Mouse (Mus musculus) neural tube, embryonic 15.5 days (tissue): ENCODE data around the gene Cdk5rap3. TPM values are rescaled to one million over a fixed set of nuclear protein-coding genes. Genes with fewer than 3 reads are reported as not detected.

Experiments used
- ATAC-seq: fragments of 200-750 bp; cut with Nextera tagmentation; 2 replicates; pipeline ENCODE4 v1.8.0; 2017; ENCODE audit warnings: mild to moderate bottlenecking, moderate TSS enrichment, moderate library complexity; ENCODE audit not compliant: low FRiP score
- H3K27ac ChIP-seq: fragments of 300-500 bp; sonication (generic); replicated peaks from 2 replicates; pipeline ENCODE4 v1.5.1; 2015; ENCODE audit warnings: mild to moderate bottlenecking, inconsistent platforms
- H3K27me3 ChIP-seq: fragments of 300-500 bp; sonication (generic); replicated peaks from 2 replicates; pipeline ENCODE4 v1.6.1; 2015; ENCODE audit warnings: inconsistent platforms
- H3K36me3 ChIP-seq: fragments of 300-500 bp; sonication (generic); 2 replicates; pipeline ENCODE4 v1.6.1; 2015; ENCODE audit warnings: inconsistent platforms
- H3K4me1 ChIP-seq: fragments of 300-500 bp; sonication (generic); 2 replicates; pipeline ENCODE4 v1.6.1; 2015; ENCODE audit warnings: inconsistent platforms
- H3K4me2 ChIP-seq: fragments of 300-500 bp; sonication (generic); 2 replicates; pipeline ENCODE4 v1.6.1; 2015; ENCODE audit warnings: inconsistent platforms, mild to moderate bottlenecking, moderate library complexity
- H3K4me3 ChIP-seq: fragments of 300-500 bp; sonication (generic); replicated peaks from 2 replicates; pipeline ENCODE4 v1.5.1; 2015; ENCODE audit warnings: mild to moderate bottlenecking, inconsistent platforms
- H3K9ac ChIP-seq: fragments of 300-500 bp; sonication (generic); replicated peaks from 2 replicates; pipeline ENCODE4 v1.6.1; 2015; ENCODE audit warnings: mild to moderate bottlenecking, inconsistent platforms
- H3K9me3 ChIP-seq: fragments of 300-500 bp; sonication (generic); replicated peaks from 2 replicates; pipeline ENCODE4 v1.6.1; 2016; ENCODE audit warnings: inconsistent platforms
- WGBS: fragments of 180-500 bp; shearing (Covaris S2); methylation state at CpG from one replicate; pipeline ENCODE4 v1.1.7; 2015; ENCODE audit warnings: mixed read lengths; 5-methylcytosine and 5-hydroxymethylcytosine counted together
- polyA plus RNA-seq: library from polyadenylated mRNA; unstranded; fragments of >200 nt; fragmentation: Nextera tagmentation; extraction: Ambion mirVana; gene quantifications from 2 replicates; pipeline ENCODE4 v1.2.1, GENCODE M21; 2015

Cdk5rap3 gene
- polyA plus RNA-seq = 82.4 and 85.7 TPM in 2 replicates

DNA sequence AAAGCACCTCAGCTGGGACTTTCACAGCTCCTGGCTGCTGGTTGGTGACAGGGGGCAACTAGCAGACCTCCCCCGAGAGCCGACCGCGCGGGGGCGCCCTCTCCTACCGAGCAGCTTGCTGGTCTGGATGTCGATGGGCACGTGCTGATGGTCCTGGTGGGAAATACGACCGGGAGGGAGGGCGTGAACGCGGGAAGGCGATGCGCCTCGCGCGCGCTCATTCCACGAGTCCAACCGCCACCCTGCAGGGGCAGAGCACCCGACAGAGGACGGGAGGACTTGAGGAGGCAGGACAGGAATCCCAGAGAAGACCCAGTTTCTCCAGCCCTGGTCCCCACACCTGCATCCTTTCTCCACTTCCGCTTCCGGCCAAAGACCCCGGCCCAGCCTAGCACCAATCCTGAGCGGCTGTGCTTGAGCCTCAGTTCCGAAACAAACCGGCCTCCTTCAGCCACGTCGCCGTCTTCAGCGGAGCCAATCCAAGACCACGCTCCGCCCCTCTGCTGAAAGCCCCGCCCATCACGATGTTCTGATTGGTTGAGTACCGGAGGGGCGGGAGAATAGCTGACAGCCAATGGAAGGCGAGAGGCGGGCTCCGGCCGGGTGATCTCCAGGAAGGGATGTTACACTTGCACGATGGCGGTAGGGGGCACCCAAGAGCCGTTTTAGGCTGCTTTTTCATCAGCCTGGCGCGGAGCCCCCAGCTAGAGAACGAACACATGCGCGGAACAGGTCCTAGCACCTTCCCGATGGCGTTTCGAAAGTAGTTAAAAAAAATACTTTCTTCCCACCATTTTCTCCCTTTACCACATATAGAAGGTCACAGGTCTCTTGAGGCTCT, at the start of gene Cdk5rap3:
Gene Cdk5rap3 (minus strand): TSS at position 453 of the 841 bp plus-strand sequence.
- under 1% methylated on average over 55 of the region's 55 CpGs for WGBS
- Histone ChIP-seq H3K9me3 (no peaks in the 10 kb centered on the region), H3K4me3 (peak within 1 kb of the TSS; percentile 83), H3K4me2 (peak within 1 kb of the TSS; percentile 98), H3K4me1 (peaks cover 19% of the 10 kb centered on the region), H3K36me3 (peaks cover 6% of the 10 kb centered on the region), H3K27me3 (no peaks in the 10 kb centered on the region), H3K9ac (peak within 1 kb of the TSS; percentile 79), H3K27ac (peak within 1 kb of the TSS; percentile 85)
- peak; percentile 97 for ATAC-seq

DNA sequence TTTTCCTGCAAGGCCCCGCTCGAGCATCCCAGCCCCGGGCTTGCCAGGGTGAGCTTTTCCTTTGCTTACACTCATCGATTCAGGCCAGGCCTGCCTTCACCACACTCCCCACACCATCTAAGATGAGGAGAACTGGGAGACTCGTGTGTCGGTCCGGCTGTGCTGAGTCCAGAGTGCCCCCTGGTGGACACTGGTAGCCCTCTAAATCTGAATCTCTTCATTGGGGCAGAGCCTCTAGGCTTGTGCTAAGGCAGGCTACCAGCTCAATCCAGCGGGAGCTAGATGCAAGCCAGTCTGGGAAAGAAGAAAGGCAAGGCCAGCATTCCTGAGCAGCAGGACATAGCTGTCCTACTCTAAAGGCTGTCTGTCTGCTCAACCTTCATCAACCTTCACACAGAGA, 47.3 kb upstream of the Cdk5rap3 start:
- H3K27ac ChIP-seq = no peak overlapping the region
- no peak overlapping the region for H3K9ac ChIP-seq
- ATAC-seq = peak; percentile 66; the same call in 1 of the 2 replicates
- no peaks in the 10 kb centered on the region for H3K9me3 ChIP-seq
- no peaks in the 10 kb centered on the region for H3K27me3 ChIP-seq
- H3K4me2 ChIP-seq = no peak overlapping the region
- peaks cover 31% of the 10 kb centered on the region for H3K36me3 ChIP-seq
- WGBS = 17% methylated on average over 8 of the region's 8 CpGs
- no peak overlapping the region for H3K4me3 ChIP-seq
- peaks cover 9% of the 10 kb centered on the region; the same call in 1 of the 2 replicates for H3K4me1 ChIP-seq

- no peak for ATAC-seq
- no peak overlapping the region for H3K9ac ChIP-seq
- 91% methylated on average over 10 of the region's 10 CpGs for WGBS
- H3K4me2 ChIP-seq = no peak overlapping the region
- H3K27ac ChIP-seq = no peak overlapping the region
- H3K36me3 ChIP-seq = peaks cover 78% of the 10 kb centered on the region
- H3K4me1 ChIP-seq = no peaks in the 10 kb centered on the region
- no peaks in the 10 kb centered on the region for H3K9me3 ChIP-seq
- H3K4me3 ChIP-seq = no peak overlapping the region
- no peaks in the 10 kb centered on the region for H3K27me3 ChIP-seq
Observed at GRCm38 (mm10) chr11:96957061-96957805, 40.9 kb upstream of the Cdk5rap3 start.

DNA sequence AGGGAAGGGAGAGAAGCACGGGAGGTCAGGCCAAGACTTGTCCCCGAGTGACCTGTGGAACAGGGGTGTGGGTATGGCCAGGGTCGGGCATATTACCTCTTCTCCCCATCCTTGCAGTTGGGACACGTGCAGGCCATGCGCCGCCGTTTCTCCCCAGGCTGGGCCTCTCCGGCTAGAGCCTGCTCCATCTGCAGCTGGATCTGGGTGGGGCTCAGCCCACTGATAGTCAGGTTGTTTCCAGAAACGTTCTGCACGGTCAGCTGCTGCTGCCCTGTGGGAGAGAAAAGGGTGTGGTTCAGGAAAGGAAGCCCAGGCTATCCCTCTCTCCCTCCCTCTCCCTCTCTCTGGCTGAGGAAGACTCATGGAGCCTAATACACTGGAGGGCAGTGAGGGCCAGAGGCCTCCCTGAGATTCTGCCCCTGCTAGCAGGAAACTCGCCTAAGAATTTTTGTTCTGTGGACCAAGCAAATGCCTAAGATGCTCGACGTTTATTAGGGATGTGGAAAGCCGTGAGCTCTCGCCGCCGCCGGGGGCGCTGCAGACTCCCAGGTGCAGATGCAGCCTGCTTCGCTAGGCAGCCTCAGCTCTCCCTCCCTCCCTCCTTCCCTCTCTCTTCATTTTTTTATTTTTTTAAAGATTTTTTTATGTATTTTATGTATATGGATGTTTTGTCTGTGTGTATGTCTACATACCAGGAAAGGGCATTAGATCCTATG, 39.9 kb upstream of the Cdk5rap3 start:
- peaks cover 79% of the 10 kb centered on the region for H3K36me3 ChIP-seq
- 69% methylated on average over 20 of the region's 20 CpGs for WGBS
- ATAC-seq = no peak
- no peaks in the 10 kb centered on the region for H3K27me3 ChIP-seq
- H3K4me1 ChIP-seq = no peaks in the 10 kb centered on the region
- H3K27ac ChIP-seq = no peak overlapping the region
- H3K9ac ChIP-seq = no peak overlapping the region
- no peak overlapping the region for H3K4me3 ChIP-seq
- H3K4me2 ChIP-seq = no peak overlapping the region
- H3K9me3 ChIP-seq = no peaks in the 10 kb centered on the region

DNA sequence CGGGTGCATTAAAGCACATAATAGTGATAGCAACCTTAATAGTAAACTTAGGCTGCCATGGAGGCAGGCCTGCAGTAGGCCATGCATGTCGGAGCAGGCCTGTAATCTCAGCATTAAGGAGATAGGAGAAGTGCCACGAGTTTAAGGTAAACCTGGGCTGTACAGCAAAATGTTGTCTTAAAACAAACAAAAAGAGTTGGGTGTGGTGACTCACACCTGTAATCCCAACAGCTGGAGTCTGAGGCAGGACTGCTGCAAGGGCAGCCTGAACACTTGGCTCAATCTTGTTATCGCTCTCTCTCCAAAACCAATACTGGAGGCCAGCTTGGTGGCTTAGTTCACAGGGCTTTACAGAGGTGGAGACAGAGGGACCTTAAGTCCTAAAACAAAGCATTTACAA, 38.8 kb upstream of the Cdk5rap3 start:
- Histone ChIP-seq H3K9ac (no peak overlapping the region), H3K27ac (no peak overlapping the region), H3K4me1 (no peaks in the 10 kb centered on the region), H3K9me3 (no peaks in the 10 kb centered on the region), H3K4me3 (no peak overlapping the region), H3K4me2 (no peak overlapping the region), H3K36me3 (peaks cover 73% of the 10 kb centered on the region), H3K27me3 (no peaks in the 10 kb centered on the region)
- WGBS = 95% methylated on average over 4 of the region's 4 CpGs
- no peak for ATAC-seq

DNA sequence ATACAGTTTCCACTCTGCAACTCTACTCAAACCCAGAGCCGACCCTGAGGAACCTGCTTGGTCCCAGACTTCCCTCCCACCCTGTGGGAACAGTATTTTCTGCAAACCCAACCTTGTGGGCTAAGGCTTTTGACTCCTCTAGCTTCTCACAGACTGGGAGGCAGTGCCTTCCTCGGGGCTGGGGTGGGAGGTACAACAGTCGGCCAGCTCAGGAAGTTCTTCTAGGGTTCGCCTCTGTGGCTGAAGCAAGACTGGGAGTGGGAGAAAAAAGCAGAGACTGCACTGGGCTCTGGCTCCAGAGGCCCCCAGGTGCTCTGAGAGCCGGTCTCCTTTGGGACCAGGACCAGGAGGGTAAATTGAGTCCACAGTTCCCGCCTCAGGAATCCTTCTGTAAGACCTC, 36.6 kb upstream of the Cdk5rap3 start:
- no peak for ATAC-seq
- 81% methylated on average over 6 of the region's 6 CpGs for WGBS
- Histone ChIP-seq H3K27ac (no peak overlapping the region), H3K9ac (no peak overlapping the region), H3K4me1 (no peaks in the 10 kb centered on the region), H3K27me3 (no peaks in the 10 kb centered on the region), H3K4me3 (no peak overlapping the region), H3K9me3 (no peaks in the 10 kb centered on the region), H3K36me3 (peaks cover 60% of the 10 kb centered on the region), H3K4me2 (no peak overlapping the region)

DNA sequence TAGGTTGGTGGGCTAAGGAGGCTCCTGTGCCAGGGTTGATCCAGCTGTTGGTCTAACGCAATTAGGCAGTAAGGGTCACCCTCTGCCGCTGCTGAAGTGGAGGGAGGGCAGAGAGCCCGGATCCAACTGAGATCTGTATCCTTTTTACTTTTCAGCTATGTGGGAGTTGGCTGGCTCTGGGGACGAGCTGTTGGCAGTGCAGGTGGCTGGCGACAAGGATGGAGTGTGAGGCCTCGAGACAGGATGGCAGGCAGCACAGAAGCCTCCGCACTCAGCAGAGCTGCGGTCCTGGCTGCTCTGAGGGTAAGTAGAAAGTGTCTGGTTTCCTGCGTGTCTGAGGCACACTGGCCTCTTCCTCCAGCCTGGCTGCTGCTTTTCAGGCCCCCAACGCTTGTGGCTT, 36.1 kb upstream of the Cdk5rap3 start:
- Histone ChIP-seq H3K36me3 (peaks cover 56% of the 10 kb centered on the region), H3K9ac (no peak overlapping the region), H3K27me3 (no peaks in the 10 kb centered on the region), H3K4me1 (no peaks in the 10 kb centered on the region), H3K4me3 (no peak overlapping the region), H3K27ac (no peak overlapping the region), H3K9me3 (no peaks in the 10 kb centered on the region), H3K4me2 (no peak overlapping the region)
- 89% methylated on average over 10 of the region's 10 CpGs for WGBS
- no peak for ATAC-seq

GRCm38 (mm10) chr11:96950767-96951166, 34.5 kb upstream of the Cdk5rap3 start:
- Histone ChIP-seq H3K9me3 (no peaks in the 10 kb centered on the region), H3K36me3 (peaks cover 40% of the 10 kb centered on the region), H3K27me3 (no peaks in the 10 kb centered on the region), H3K4me2 (no peak overlapping the region), H3K4me1 (peaks cover 4% of the 10 kb centered on the region; the same call in 1 of the 2 replicates), H3K27ac (no peak overlapping the region), H3K4me3 (no peak overlapping the region), H3K9ac (no peak overlapping the region)
- WGBS = 97% methylated on average over 3 of the region's 3 CpGs
- ATAC-seq = no peak

DNA sequence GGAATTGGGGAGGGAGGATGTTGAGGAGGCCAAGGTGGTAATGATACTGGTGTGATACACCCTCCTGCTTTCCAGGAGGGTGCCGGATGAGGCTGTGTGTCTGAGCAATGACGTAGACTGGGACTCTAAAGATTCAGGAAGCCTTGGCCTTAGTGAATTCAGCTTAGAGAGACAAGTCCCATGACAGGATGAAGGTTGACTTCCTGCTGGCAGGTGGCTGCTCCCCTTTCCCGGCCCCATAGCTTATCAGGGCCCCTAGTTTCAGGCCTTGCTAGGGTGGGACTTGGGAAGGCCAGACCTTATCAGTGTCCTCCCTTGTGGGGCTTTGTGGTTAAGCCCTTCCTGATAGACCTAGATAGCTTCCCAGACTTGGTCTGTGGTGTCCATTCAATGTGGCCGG, 31.6 kb upstream of the Cdk5rap3 start:
- ATAC-seq = no peak
- Histone ChIP-seq H3K4me2 (no peak overlapping the region), H3K4me1 (peaks cover 24% of the 10 kb centered on the region), H3K27ac (no peak overlapping the region), H3K27me3 (no peaks in the 10 kb centered on the region), H3K9me3 (no peaks in the 10 kb centered on the region), H3K9ac (no peak overlapping the region), H3K4me3 (no peak overlapping the region), H3K36me3 (peaks cover 20% of the 10 kb centered on the region)
- WGBS = 93% methylated on average over 4 of the region's 4 CpGs

- no peak for ATAC-seq
- Histone ChIP-seq H3K27me3 (no peaks in the 10 kb centered on the region), H3K4me2 (no peak overlapping the region), H3K4me3 (no peak overlapping the region), H3K27ac (peak overlapping the region; percentile 33; the same call in 1 of the 2 replicates), H3K36me3 (peaks cover 7% of the 10 kb centered on the region), H3K9me3 (no peaks in the 10 kb centered on the region), H3K4me1 (peaks cover 24% of the 10 kb centered on the region), H3K9ac (no peak overlapping the region)
- WGBS = 75% methylated on average over 9 of the region's 9 CpGs
Observed at GRCm38 (mm10) chr11:96946498-96946897, 30.2 kb upstream of the Cdk5rap3 start.

DNA sequence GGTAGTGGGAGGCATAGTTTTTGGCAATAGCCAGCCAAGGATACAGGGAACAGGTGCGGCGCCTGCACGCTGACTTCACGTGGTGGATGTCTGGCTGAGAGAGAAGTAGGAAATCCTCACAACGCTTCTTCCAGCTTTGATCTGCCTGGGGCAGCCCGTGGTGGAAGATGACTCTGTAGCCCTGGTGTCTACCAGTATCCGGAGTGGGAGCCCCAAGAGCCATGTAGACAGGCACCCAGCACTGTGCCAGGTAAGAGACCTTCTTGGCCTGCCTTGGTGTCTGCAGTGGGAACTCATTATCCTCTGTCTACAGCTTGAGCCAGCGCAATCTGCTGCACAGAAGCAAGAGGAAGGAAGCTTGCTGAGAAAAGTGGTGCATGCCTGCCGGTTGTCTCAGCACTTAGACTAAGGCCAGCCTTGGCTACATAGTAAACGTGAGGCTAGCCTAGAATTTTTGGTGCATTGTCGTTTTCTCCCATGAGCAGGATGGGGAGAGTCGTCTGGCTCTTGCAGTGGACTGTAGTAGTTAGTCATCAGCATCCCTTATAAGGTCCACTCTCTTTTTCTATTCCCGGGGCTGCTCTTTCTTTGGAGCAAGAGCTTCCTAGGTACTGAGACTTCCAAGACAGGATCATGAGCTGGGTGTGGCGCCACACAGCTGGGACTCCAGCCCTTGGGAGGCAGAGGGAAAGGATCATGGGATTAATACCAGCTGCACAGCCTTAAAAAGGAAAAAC, 28.7 kb upstream of the Cdk5rap3 start:
- Histone ChIP-seq H3K4me1 (peaks cover 24% of the 10 kb centered on the region), H3K4me3 (peak overlapping the region; percentile 52), H3K9me3 (no peaks in the 10 kb centered on the region), H3K4me2 (peak overlapping the region; percentile 91), H3K9ac (peak overlapping the region; percentile 59; the same call in 1 of the 2 replicates), H3K36me3 (no peaks in the 10 kb centered on the region), H3K27me3 (no peaks in the 10 kb centered on the region), H3K27ac (0 out of 2 replicates have a peak overlapping the region, but pooled peaks have one; percentile 69)
- 85% methylated on average over 14 of the region's 14 CpGs for WGBS
- ATAC-seq = no peak
